Mouse (Mus musculus): ENCODE results near the gene Ddx55. TPM values are rescaled to one million over a fixed set of nuclear protein-coding genes. Genes with fewer than 3 reads are reported as not detected.
"Not testable (repeated sequence)": the region's sequence is repeated elsewhere in the genome, so short reads cannot be mapped to it uniquely, and the experiment has no call there.

Ddx55 gene
- total RNA-seq, 2 experiments from 2014 or later = 24.0 to 25.2 TPM

DNA sequence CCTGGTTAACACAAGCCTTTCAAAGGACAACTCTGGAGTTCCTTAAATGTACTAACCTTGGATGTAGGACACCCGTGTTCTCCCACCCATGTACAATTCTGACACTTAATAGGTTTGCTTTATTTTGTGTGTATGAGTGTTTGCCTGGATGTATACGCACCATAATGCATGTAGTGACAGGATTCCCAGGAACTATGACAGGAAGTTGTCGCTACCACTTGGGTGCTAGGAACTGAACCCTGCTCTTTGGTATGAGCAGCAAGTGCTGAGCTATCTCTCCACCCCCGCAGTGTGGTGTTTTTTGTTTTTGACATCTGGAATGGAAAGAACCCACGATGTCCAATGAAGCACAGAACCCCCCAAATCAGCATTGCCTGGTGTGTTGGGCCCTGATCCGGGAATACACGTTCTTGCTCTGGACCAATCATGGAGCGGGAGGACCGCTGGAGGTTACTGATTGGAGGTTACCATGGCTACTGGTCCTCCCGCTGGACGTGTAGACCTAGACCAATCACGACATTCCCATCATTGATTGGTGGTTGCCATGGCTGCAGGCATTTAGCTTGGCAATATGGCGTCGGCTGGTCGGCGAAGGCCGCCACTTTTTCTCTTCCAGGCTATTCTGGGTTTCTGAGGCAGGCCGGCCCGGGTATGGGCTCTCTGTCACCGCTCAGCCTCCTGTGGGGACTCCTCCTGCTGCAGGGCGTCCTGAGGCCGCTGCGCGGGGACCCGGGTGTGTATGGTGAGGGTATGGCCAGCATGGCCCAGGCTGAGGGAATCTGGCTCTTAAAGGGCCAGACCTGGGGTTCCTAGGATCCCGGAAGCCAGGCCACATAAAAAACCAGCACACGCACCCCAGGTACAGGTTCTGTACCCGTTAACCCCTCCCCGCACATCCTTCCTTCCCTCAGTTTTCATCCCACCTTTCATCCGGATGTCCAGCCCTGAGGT, 45.8 kb downstream of the Ddx55 start:
- intact Hi-C loops (cut with DNase I) = no loop called here
- DNase-seq (ENCODE audit: extremely low spot score in 1 of 2, low spot score in 2 of 2) = peak; percentile 95 to 97

DNA sequence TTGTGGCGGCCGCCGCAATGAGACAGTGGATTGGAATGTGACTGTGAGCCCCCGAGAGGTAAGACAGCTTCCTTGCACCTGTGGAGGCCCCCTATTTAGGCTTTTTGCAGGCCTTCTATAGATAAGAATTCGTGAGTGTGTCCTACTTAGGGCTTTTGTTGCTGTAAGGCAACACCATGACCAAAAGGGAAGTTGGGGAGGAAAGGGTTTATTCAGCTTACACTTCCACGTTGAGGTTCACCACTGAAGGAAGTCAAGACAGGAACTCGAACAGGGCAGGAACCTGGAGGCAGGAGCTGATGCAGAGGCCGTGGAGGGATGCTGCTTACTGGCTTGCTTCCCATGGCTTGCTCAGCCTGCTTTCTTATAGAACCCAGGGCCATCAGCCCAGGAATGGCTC, 47.1 kb downstream of the Ddx55 start:
- intact Hi-C loops (cut with DNase I); DNase-seq (ENCODE audit: extremely low spot score in 1 of 2, low spot score in 2 of 2): not testable (repeated sequence)

DNA sequence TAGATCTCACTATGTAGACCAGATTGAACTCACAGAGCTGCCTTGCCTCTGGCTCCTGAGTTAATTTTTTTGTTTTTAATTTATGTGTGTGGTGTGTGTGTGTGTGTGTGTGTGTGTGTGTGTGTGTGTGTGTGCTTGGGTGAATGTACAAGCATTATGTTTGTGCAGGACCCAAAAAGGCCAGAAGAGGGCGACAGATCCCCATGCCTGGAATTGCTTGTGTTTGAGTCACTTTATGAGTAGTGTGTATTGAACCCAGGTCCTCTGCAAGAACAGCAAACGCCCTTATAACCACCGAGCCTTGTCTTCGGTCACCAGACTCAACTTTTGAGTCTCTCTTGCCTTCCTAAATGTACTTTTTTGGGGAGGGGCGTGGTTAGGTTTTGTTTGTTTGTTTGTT, 49.7 kb downstream of the Ddx55 start:
- peak in 1 of 2 experiments; percentile 34 for DNase-seq (ENCODE audit: extremely low spot score in 1 of 2, low spot score in 2 of 2)
- intact Hi-C loops (cut with DNase I) = no loop called here

DNA sequence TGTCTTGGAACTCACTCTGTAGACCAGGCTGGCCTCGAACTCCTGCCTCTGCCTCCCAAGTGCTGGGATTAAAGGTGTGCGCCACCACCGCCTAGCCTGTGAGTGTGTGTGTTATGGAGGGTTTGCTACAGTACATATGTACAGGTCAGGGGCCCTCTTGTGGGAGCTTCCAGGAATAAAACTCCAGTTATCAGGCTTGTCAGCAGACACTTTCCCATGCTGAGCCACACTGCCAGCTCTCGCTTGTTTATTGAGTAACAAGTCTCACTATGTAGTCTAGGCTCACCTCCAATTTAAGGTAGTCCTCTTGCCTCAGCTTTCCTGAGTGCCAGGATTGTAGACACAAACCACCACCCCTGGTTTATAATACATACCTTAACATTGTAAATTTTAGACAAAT, 51.6 kb downstream of the Ddx55 start:
- intact Hi-C loops (cut with DNase I) = no loop called here
- no peak for DNase-seq (ENCODE audit: extremely low spot score in 1 of 2, low spot score in 2 of 2)

- intact Hi-C loops (cut with DNase I) = no loop called here
- no peak for DNase-seq (ENCODE audit: extremely low spot score in 1 of 2, low spot score in 2 of 2)
Measured at GRCm38 (mm10) chr5:124605041-124605622, 52.5 kb downstream of the Ddx55 start.

DNA sequence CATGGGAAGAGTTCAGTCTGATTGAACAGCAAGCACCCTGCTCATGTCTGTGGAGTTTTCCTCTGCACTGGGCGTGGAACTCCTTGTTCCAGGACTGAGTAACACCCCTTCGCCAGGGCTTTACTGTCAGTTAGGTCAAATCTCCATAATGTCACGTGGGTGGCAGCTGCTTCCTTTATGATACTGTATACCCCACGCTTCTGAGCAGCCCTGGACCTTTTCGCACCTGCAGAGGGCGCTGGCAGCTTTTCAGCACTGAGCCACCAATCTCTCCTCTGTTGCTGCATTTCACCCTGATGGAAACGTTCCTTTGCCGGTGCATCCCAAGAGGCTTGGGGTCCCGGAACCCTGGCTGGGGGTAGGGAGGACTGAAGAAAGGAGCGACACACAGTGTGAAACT, 58.3 kb downstream of the Ddx55 start:
- intact Hi-C loops (cut with DNase I) = no loop called here
- DNase-seq (ENCODE audit: extremely low spot score in 1 of 2, low spot score in 2 of 2) = no peak

- peak in 1 of 2 experiments; percentile 50 for DNase-seq (ENCODE audit: extremely low spot score in 1 of 2, low spot score in 2 of 2)
- intact Hi-C loops (cut with DNase I) = no loop called here
Measured at GRCm38 (mm10) chr5:124614709-124615108, 62.0 kb downstream of the Ddx55 start.

- DNase-seq (ENCODE audit: extremely low spot score in 1 of 2, low spot score in 2 of 2) = no peak
- intact Hi-C loops (cut with DNase I) = no loop called here
Measured at GRCm38 (mm10) chr5:124618711-124619110, 66.0 kb downstream of the Ddx55 start.

Other genes with a start within 250 kb of the Ddx55 start
- 10 to 100 TPM; 19.4 to 23.2 TPM for gene Mphosph9, start 224.9 kb upstream of the Ddx55 start, total RNA-seq (2021)
- 10 to 100 TPM; 11.2 to 13.3 TPM for gene 2810006K23Rik, start 224.8 kb upstream of the Ddx55 start, total RNA-seq (2021)
- 10 to 100 TPM; 86.3 to 97.3 TPM for gene Cdk2ap1, start 189.8 kb upstream of the Ddx55 start, total RNA-seq (2021)
- gene Sbno1, start 126.9 kb upstream of the Ddx55 start, total RNA-seq (2021) = 100 to 1,000 TPM; 128 to 143 TPM
- gene Kmt5a, start 112.9 kb upstream of the Ddx55 start, total RNA-seq (2021) = 10 to 100 TPM; 36.2 to 42.3 TPM
- gene Rilpl2, start 74.5 kb upstream of the Ddx55 start, total RNA-seq (2021) = 10 to 100 TPM; 21.4 to 23.2 TPM
- 10 to 100 TPM; 21.1 TPM for gene Snrnp35, start 69.7 kb upstream of the Ddx55 start, total RNA-seq (2021)
- gene Rilpl1, start 21.5 kb upstream of the Ddx55 start, total RNA-seq (2021) = 10 to 100 TPM; 24.6 to 26.7 TPM
- gene Tmed2, start 12.2 kb upstream of the Ddx55 start, total RNA-seq (2021) = 100 to 1,000 TPM; 102 to 110 TPM
- gene Eif2b1, start 26.3 kb downstream of the Ddx55 start, total RNA-seq (2021) = 10 to 100 TPM; 44.3 to 52.2 TPM
- 10 to 100 TPM; 28.1 to 28.7 TPM for gene Gtf2h3, start 26.3 kb downstream of the Ddx55 start, total RNA-seq (2021)
- gene Atp6v0a2, start 75.7 kb downstream of the Ddx55 start, total RNA-seq (2021) = 10 to 100 TPM; 44.5 to 45.2 TPM
- under 1 TPM; 0.75 to 0.90 TPM for gene Dnah10, start 172.2 kb downstream of the Ddx55 start, total RNA-seq (2021)

Data from left cerebral cortex, postnatal 10 days (tissue).